ENCODE assay signal across 8 mouse cellular contexts in the genomic region with DNA sequence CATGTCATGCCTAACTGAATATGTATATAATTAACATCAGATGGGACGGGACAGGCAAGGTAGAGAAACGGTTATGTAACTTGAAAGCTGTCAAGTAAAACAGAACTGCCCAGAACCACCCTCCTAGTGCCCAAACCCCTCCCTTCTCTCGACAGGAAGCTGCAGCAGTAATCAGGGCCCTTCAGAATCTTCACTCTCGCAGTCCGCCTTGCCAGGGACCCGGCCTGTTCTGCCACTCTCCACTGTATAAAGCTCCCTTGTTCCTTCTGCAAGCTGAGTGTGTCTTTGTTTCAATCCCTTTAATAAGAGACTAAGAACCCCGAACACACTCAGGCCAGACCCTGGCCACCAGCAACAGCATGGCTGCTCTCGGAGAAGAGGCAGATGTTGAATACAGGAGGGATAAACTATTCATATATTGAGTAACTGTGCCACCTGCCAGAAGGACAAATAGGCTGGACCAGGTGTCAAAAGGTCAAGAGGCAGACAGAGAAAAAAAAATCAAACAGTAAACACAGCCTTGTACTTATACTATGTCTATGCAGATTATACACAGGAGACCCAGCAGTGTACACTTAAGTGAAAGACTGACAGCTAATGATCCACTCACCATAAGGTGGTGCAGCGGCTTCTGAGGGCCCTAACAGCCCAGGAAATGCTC. TPM values are rescaled to one million over a fixed set of nuclear protein-coding genes. Genes with fewer than 3 reads are reported as not detected.
DNase-seq lines count a peak whose midpoint lies in the region; ATAC-seq lines count a peak whose summit lies in the region.

No protein-coding gene starts in this region.

- H3K9me3 ChIP-seq in hindbrain, embryonic 13.5 days: no peaks in the 10 kb centered on the region
- no peaks in the 10 kb centered on the region for H3K9me3 ChIP-seq in hindbrain, embryonic 11.5 days (ENCODE audit: control insufficient read depth, low read length)
- no peaks in the 10 kb centered on the region for H3K9me3 ChIP-seq in midbrain, embryonic 10.5 days (replicated peaks)

- H3K4me3 ChIP-seq in hindbrain, embryonic 13.5 days: no peak overlapping the region
- H3K4me3 ChIP-seq in hindbrain, embryonic 11.5 days (ENCODE audit: low read depth, low read length): no peak overlapping the region
- H3K4me3 ChIP-seq in midbrain, embryonic 10.5 days: no peak overlapping the region

- WGBS in hindbrain, embryonic 13.5 days: 55% methylated on average over 9 of the region's 9 CpGs
- 70% methylated on average over 9 of the region's 9 CpGs for WGBS in hindbrain, embryonic 11.5 days
- 80% methylated on average over 9 of the region's 9 CpGs for WGBS in midbrain, embryonic 10.5 days

- no peak for DNase-seq in hindbrain, embryonic 11.5 days (ENCODE audit: low spot score)
- DNase-seq in T-cell, adult 2 months (ENCODE audit: low spot score): peak; percentile 53
- no peak for DNase-seq in midbrain, embryonic 10.5 days (ENCODE audit: low spot score)
- DNase-seq in frontal cortex, postnatal 25 days (ENCODE audit: low spot score in 2 of 2): no peak
- DNase-seq in retina, postnatal 1 day: no peak
- no peak for DNase-seq in spleen, postnatal 4 days (ENCODE audit: low spot score in 2 of 2)

- H3K9ac ChIP-seq in hindbrain, embryonic 13.5 days: 0 out of 2 replicates have a peak overlapping the region, but pooled peaks have one; percentile 11
- H3K9ac ChIP-seq in hindbrain, embryonic 11.5 days (ENCODE audit: low read depth, low read length): no peak overlapping the region

- H3K27ac ChIP-seq in hindbrain, embryonic 13.5 days: peak overlapping the region; percentile 53; the same call in 1 of the 2 replicates
- H3K27ac ChIP-seq in hindbrain, embryonic 11.5 days (ENCODE audit: low read depth, low read length): no peak overlapping the region
- 0 out of 2 replicates have a peak overlapping the region, but pooled peaks have one; percentile 28 for H3K27ac ChIP-seq in midbrain, embryonic 10.5 days (replicated peaks)

- no peak overlapping the region for H3K4me2 ChIP-seq in hindbrain, embryonic 13.5 days
- H3K4me2 ChIP-seq in hindbrain, embryonic 11.5 days (replicated peaks; ENCODE audit: low read depth, low read length): no peak overlapping the region

- peaks cover 15% of the 10 kb centered on the region for H3K36me3 ChIP-seq in hindbrain, embryonic 13.5 days
- H3K36me3 ChIP-seq in hindbrain, embryonic 11.5 days (ENCODE audit: control insufficient read depth, insufficient read depth, low read length): peaks cover under 1% of the 10 kb centered on the region; the same call in 1 of the 2 replicates
- H3K36me3 ChIP-seq in midbrain, embryonic 10.5 days: peaks cover 82% of the 10 kb centered on the region

- H3K4me1 ChIP-seq in hindbrain, embryonic 13.5 days (replicated peaks): peaks cover 72% of the 10 kb centered on the region
- peaks cover 7% of the 10 kb centered on the region; the same call in 1 of the 2 replicates for H3K4me1 ChIP-seq in hindbrain, embryonic 11.5 days (replicated peaks; ENCODE audit: control insufficient read depth, insufficient read depth, low read length)
- peaks cover 46% of the 10 kb centered on the region for H3K4me1 ChIP-seq in midbrain, embryonic 10.5 days

- H3K27me3 ChIP-seq in hindbrain, embryonic 13.5 days: no peaks in the 10 kb centered on the region
- no peaks in the 10 kb centered on the region for H3K27me3 ChIP-seq in hindbrain, embryonic 11.5 days (ENCODE audit: control insufficient read depth, insufficient read depth, low read length)
- no peaks in the 10 kb centered on the region for H3K27me3 ChIP-seq in midbrain, embryonic 10.5 days (ENCODE audit: low read depth, poor library complexity, severe bottlenecking)

- no peak for ATAC-seq in hindbrain, embryonic 13.5 days (ENCODE audit: low FRiP score)
- no peak for ATAC-seq in hindbrain, embryonic 11.5 days (ENCODE audit: low FRiP score)
- peak; percentile 27; the same call in 1 of the 2 replicates for ATAC-seq in granulocyte monocyte progenitor cell, adult 5-6 weeks (replicated peaks; ENCODE audit: poor library complexity, severe bottlenecking)

RNA-seq across cellular contexts. Expression of a gene that starts 48.7 kb away (rescaled TPM):
- 69.8 and 75.4 TPM in 2 replicates for polyA plus RNA-seq in hindbrain, embryonic 13.5 days (2015; fragmentation: Nextera tagmentation; extraction: Ambion mirVana)
- polyA plus RNA-seq in hindbrain, embryonic 11.5 days (2014; fragmentation: Nextera tagmentation; extraction: Ambion mirVana): 45.3 and 55.6 TPM in 2 replicates
- 35.6 and 46.9 TPM in 2 replicates for total RNA-seq in granulocyte monocyte progenitor cell, adult 5-6 weeks (2014; fragmentation: Nextera tagmentation)
- 13.4 and 17.5 TPM in 2 replicates for total RNA-seq in granulocyte monocyte progenitor cell, adult 5-6 weeks (2017)
- polyA plus RNA-seq in midbrain, embryonic 10.5 days (2016; fragmentation: Nextera tagmentation; extraction: Ambion mirVana): 45.1 and 51.0 TPM in 2 replicates
